Mouse (Mus musculus) ovary, adult 10 weeks (tissue): ENCODE data around the gene Platr17. TPM values are rescaled to one million over a fixed set of nuclear protein-coding genes. Genes with fewer than 3 reads are reported as not detected.

ENCODE experiments used
- polyA plus RNA-seq: library from polyadenylated mRNA; stranded (reverse); fragments of 350-450 nt; fragmentation: Illumina TruSeq; extraction: RNeasy Lipid Tissue Mini Kit (QIAGEN cat#74804); gene quantifications from one replicate; pipeline ENCODE4 v1.2.3, GENCODE M21; 2014

The Platr17 gene
- polyA plus RNA-seq: not detected

GRCm38 (mm10) chr17:33904835-33905234, at the start of gene Platr17:
Gene Platr17 (plus strand): TSS chr17:33905135.

DNA sequence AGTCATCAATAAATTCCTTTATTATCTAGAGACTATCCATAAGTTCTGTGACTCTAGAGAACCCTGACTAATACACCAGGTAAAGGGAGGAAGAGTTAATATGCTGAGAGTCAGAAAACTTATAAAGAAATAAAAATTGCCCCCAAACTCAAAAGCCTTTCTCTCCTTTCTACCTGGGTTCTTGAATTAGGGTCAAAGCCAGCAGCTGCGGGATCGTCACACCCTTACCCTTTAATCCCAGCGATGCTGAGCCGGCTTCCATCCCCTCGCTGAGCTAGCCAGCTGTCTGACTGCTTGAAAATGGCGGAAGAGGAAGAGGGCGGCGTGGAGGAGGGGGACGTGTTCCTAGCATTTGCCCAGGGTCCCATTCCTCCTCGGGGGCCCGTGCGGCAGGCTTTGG, 31.4 kb upstream of the Platr17 start, which contains the start of gene Gm7029:
Gene Gm7029 (plus strand): TSS at position 301 of the 400 bp plus-strand sequence.

GRCm38 (mm10) chr17:33890533-33891059, 14.3 kb upstream of the Platr17 start, which contains the start of gene Kifc1:
Gene Kifc1 (minus strand): TSS chr17:33890661.

GRCm38 (mm10) chr17:33909077-33909868, 4.3 kb downstream of the Platr17 start, which contains the start of gene Daxx:
Gene Daxx (plus strand): TSS chr17:33909414.

GRCm38 (mm10) chr17:33915671-33916250, 10.8 kb downstream of the Platr17 start, which contains the start of the genes Tapbp and Zbtb22:
Gene Tapbp (plus strand): TSS chr17:33915899.
Gene Zbtb22 (plus strand): TSS chr17:33915904.

GRCm38 (mm10) chr17:33929371-33930279, 24.7 kb downstream of the Platr17 start, which contains the start of gene Rgl2:
Gene Rgl2 (plus strand): TSS chr17:33929543.

DNA sequence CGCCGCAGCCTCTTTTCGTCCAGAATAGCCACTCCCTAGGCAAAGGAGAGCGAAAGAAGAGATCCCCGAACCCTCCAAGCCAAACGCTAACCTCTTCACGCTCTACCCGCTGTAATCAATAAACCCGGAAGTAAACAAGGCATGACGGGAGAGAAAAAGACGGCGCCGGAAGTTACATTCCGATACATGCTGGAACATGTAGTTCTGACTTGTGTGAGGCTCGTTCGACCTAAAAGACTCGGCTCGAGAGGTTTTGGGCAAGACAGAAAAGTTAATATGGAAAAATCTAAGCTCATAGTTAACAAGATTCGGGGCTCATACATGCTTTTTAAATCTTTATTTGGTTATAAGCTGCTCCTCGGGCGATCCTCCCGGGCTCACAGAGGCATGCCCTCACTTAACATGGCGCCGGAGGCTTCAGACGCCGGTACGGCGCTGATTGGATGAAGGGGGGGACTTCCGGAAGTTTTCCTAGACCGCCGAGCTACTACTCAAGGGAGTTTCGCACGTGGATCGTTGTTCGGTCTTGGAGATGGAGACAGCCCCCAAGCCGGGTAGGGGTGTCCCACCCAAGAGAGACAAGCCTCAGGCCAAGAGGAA, 35.4 kb downstream of the Platr17 start, which contains the start of the genes Pfdn6 and Wdr46:
Gene Pfdn6 (minus strand): TSS at position 138 of the 600 bp plus-strand sequence.
Gene Wdr46 (plus strand): TSS at position 455 of the 600 bp plus-strand sequence.

DNA sequence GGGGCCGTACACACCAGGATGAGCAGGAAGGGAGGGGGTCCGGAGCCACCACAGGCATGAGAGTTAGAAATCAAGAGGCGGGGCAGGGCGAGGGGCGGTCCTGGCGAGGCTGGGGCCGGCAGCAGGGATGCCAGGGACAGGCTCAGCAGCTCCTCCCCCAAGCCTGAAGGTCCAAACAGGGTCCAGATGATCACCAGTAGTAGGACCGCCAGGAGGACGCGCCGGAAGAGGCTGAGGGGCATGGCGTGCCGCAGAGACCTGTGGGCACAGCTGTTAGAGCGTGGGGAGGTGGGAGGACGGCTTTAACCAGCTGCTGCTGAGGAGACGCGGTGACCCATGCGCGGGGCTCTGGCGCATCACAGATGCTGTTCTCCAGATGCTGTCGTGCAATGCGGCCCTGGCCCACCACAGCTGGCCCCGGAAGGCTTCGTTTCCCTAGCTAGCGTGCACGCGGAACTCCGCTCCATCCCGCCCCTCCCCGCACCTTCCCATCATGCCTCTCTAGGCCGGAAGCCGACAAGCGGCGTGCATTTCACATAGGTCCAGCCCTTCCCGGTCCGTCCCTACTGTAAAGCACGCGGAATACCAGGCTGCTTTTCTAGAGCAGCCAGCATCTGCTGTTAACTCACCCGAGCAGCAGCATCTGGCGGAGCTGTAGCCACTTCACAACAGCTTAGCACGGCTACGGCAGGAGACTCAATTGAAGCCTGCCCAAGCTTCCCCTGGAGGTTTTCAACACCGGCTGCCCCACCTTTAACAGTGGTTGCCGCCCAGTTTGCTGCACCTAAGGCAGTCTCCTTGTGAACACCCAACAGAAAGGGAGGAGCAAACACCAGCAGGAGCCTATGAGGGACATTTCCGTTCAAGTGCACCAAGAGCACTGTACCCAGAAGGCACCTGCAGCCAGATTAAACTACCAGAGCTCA, 46.3 kb downstream of the Platr17 start, which contains the start of gene B3galt4:
Gene B3galt4 (minus strand): TSS at position 468 of the 926 bp plus-strand sequence.

GRCm38 (mm10) chr17:33955555-33956214, 50.8 kb downstream of the Platr17 start, which contains the start of the genes Vps52 and Rps18:
Gene Vps52 (plus strand): TSS chr17:33955812.
Gene Rps18 (minus strand): TSS chr17:33956001.

Other genes with a start within 250 kb of the Platr17 start
- 627 TPM for gene Hnrnpm, start 218.3 kb upstream of the Platr17 start, polyA plus RNA-seq
- gene March2, start 186.5 kb upstream of the Platr17 start, polyA plus RNA-seq: 16.3 TPM
- 36.7 TPM for gene Rab11b, start 144.6 kb upstream of the Platr17 start, polyA plus RNA-seq
- gene Angptl4, start 123.3 kb upstream of the Platr17 start, polyA plus RNA-seq: 5.5 TPM
- 5.6 TPM for gene Kank3, start 94.6 kb upstream of the Platr17 start, polyA plus RNA-seq
- gene Rps28, start 80.6 kb upstream of the Platr17 start, polyA plus RNA-seq: 90.3 TPM
- 14.1 TPM for gene Ndufa7, start 80.6 kb upstream of the Platr17 start, polyA plus RNA-seq
- gene Cd320, start 62.0 kb upstream of the Platr17 start, polyA plus RNA-seq: 9.6 TPM
- gene Gm7029, start 31.3 kb upstream of the Platr17 start, polyA plus RNA-seq: not detected
- 4.2 TPM for gene Kifc1, start 14.5 kb upstream of the Platr17 start, polyA plus RNA-seq
- gene Daxx, start 4.3 kb downstream of the Platr17 start, polyA plus RNA-seq: 6.0 TPM
- gene Tapbp, start 10.8 kb downstream of the Platr17 start, polyA plus RNA-seq: 33.7 TPM
- gene Zbtb22, start 10.8 kb downstream of the Platr17 start, polyA plus RNA-seq: 1.7 TPM
- 1.9 TPM for gene Rgl2, start 24.4 kb downstream of the Platr17 start, polyA plus RNA-seq
- gene Pfdn6, start 35.2 kb downstream of the Platr17 start, polyA plus RNA-seq: 15.3 TPM
- gene Wdr46, start 35.5 kb downstream of the Platr17 start, polyA plus RNA-seq: 0.74 TPM
- 0.29 TPM for gene B3galt4, start 46.4 kb downstream of the Platr17 start, polyA plus RNA-seq
- 3.7 TPM for gene Vps52, start 50.7 kb downstream of the Platr17 start, polyA plus RNA-seq
- 24.9 TPM for gene Rps18, start 50.9 kb downstream of the Platr17 start, polyA plus RNA-seq
- 77.3 TPM for gene H2-K1, start 95.2 kb downstream of the Platr17 start, polyA plus RNA-seq
- 1.5 TPM for gene Ring1, start 119.5 kb downstream of the Platr17 start, polyA plus RNA-seq
- gene H2-Ke6, start 122.9 kb downstream of the Platr17 start, polyA plus RNA-seq: not detected
- gene Slc39a7, start 126.5 kb downstream of the Platr17 start, polyA plus RNA-seq: 1.2 TPM
- gene Rxrb, start 126.7 kb downstream of the Platr17 start, polyA plus RNA-seq: 1.2 TPM
- not detected for gene Col11a2, start 134.3 kb downstream of the Platr17 start, polyA plus RNA-seq
- not detected for gene H2-Oa, start 187.2 kb downstream of the Platr17 start, polyA plus RNA-seq
- gene H2-DMa, start 214.4 kb downstream of the Platr17 start, polyA plus RNA-seq: not detected
- 266 TPM for gene Brd2, start 217.5 kb downstream of the Platr17 start, polyA plus RNA-seq
- gene H2-DMb2, start 238.2 kb downstream of the Platr17 start, polyA plus RNA-seq: 1.1 TPM
- gene H2-DMb1, start 247.9 kb downstream of the Platr17 start, polyA plus RNA-seq: 5.0 TPM